Mouse (Mus musculus) myocyte (in vitro differentiated cells): ENCODE measurements around the gene A730061H03Rik.

ENCODE experiments used
- MYOG ChIP-seq, 3 experiments: IDR thresholded peaks; one replicate each; pipeline ENCODE4 v1.6.1; 2011; ENCODE audit warnings: control low read depth in 2 of 3, low read depth in 2 of 3, mild to moderate bottlenecking in 2 of 3; ENCODE audit not compliant: insufficient read length in 2 of 3, control insufficient read depth in 1 of 3, insufficient read depth in 1 of 3
- POLR2A ChIP-seq: IDR thresholded peaks from one replicate; pipeline ENCODE4 v1.6.1; 2011; ENCODE audit warnings: low read depth, mild to moderate bottlenecking, control low read depth, moderate library complexity; ENCODE audit not compliant: insufficient read length
- TCF12 ChIP-seq: IDR thresholded peaks from one replicate; pipeline ENCODE4 v1.6.1; 2011; ENCODE audit warnings: mild to moderate bottlenecking, control low read depth; ENCODE audit not compliant: poor library complexity, insufficient read depth, severe bottlenecking
- USF1 ChIP-seq: IDR thresholded peaks from one replicate; pipeline ENCODE4 v1.6.1; 2011; ENCODE audit warnings: low read depth, mild to moderate bottlenecking, control low read depth, moderate library complexity

- TF ChIP-seq MYOG (IDR thresholded peaks at IDR 0.05; ENCODE audit: control insufficient read depth in 1 of 3, insufficient read depth in 1 of 3, insufficient read length in 2 of 3, low read depth in 2 of 3) (no peak), TCF12 (no peak), POLR2A (no peak), USF1 (no peak)
Observed at GRCm38 (mm10) chr14:55570588-55570987, 10.4 kb upstream of the A730061H03Rik start.
